Mouse (Mus musculus): ENCODE results near the gene Mmp19.

DNA sequence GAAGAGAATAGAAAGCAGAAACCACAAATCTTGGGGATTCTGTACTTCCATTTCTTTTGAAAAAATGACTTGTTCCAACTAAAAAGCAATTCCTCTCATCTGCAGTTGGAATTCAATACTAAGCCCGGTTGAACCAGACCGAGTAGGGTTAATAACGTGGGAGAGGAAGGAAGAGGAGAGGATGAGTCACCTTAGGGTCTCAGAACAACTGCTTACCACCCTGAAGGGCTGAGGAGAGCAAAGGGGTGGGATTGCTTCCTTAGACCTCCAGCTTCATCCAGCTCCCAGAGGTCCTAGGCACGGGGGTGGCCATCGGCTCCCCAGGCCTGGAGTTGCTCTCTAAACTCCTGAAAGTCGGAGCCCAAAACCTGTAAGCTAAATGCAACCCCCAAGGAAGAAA lies 12.7 kb downstream of the Mmp19 start:
- TF ChIP-seq CTCF (IDR thresholded peaks at IDR 0.05; ENCODE audit: low read depth, low read length) (no peak), POLR2A (IDR thresholded peaks at IDR 0.05; ENCODE audit: extremely low read depth, insufficient read depth, low read length) (no peak)
